Mouse (Mus musculus): ENCODE results near the gene Igf2bp3. TPM values are rescaled to one million over a fixed set of nuclear protein-coding genes. Genes with fewer than 3 reads are reported as not detected.

The Igf2bp3 gene
- polyA plus RNA-seq, 1 experiment from 2014 or later = 39.2 TPM

- H3K4me3 ChIP-seq (replicated peaks; ENCODE audit: low read depth, low read length) = no peak overlapping the region
- WGBS = 82% methylated on average over 10 of the region's 10 CpGs
- H3K4me1 ChIP-seq (ENCODE audit: control insufficient read depth, insufficient read depth, low read length) = no peaks in the 10 kb centered on the region
- ATAC-seq (ENCODE audit: low FRiP score, low TSS enrichment) = no peak
- H3K36me3 ChIP-seq (ENCODE audit: control insufficient read depth, insufficient read depth, low read length) = no peaks in the 10 kb centered on the region
- no peak overlapping the region for H3K9ac ChIP-seq (replicated peaks; ENCODE audit: low read length)
- H3K27me3 ChIP-seq (ENCODE audit: control insufficient read depth, insufficient read depth, low read length) = no peaks in the 10 kb centered on the region
- H3K27ac ChIP-seq (replicated peaks; ENCODE audit: low read depth, low read length) = no peak overlapping the region
- H3K4me2 ChIP-seq (ENCODE audit: low read length) = no peak overlapping the region
- no peak for DNase-seq
- no peaks in the 10 kb centered on the region for H3K9me3 ChIP-seq (ENCODE audit: control insufficient read depth, low read length)
Observed at GRCm38 (mm10) chr6:49047848-49048247, 166.9 kb downstream of the Igf2bp3 start.

- no peak overlapping the region for H3K27ac ChIP-seq (replicated peaks; ENCODE audit: low read depth, low read length)
- WGBS = 82% methylated on average over 8 of the region's 8 CpGs
- H3K4me3 ChIP-seq (replicated peaks; ENCODE audit: low read depth, low read length) = no peak overlapping the region
- no peak overlapping the region for H3K9ac ChIP-seq (replicated peaks; ENCODE audit: low read length)
- no peak for ATAC-seq (ENCODE audit: low FRiP score, low TSS enrichment)
- H3K9me3 ChIP-seq (ENCODE audit: control insufficient read depth, low read length) = no peaks in the 10 kb centered on the region
- no peaks in the 10 kb centered on the region for H3K36me3 ChIP-seq (ENCODE audit: control insufficient read depth, insufficient read depth, low read length)
- no peaks in the 10 kb centered on the region for H3K27me3 ChIP-seq (ENCODE audit: control insufficient read depth, insufficient read depth, low read length)
- no peak for DNase-seq
- H3K4me1 ChIP-seq (ENCODE audit: control insufficient read depth, insufficient read depth, low read length) = no peaks in the 10 kb centered on the region
- no peak overlapping the region for H3K4me2 ChIP-seq (ENCODE audit: low read length)
Observed at GRCm38 (mm10) chr6:49046976-49047375, 167.8 kb downstream of the Igf2bp3 start.

GRCm38 (mm10) chr6:49046502-49046901, 168.3 kb downstream of the Igf2bp3 start:
- Histone ChIP-seq H3K9ac (replicated peaks; ENCODE audit: low read length) (no peak overlapping the region), H3K4me2 (ENCODE audit: low read length) (no peak overlapping the region), H3K36me3 (ENCODE audit: control insufficient read depth, insufficient read depth, low read length) (no peaks in the 10 kb centered on the region), H3K27ac (replicated peaks; ENCODE audit: low read depth, low read length) (no peak overlapping the region), H3K27me3 (ENCODE audit: control insufficient read depth, insufficient read depth, low read length) (no peaks in the 10 kb centered on the region), H3K4me1 (ENCODE audit: control insufficient read depth, insufficient read depth, low read length) (no peaks in the 10 kb centered on the region), H3K4me3 (replicated peaks; ENCODE audit: low read depth, low read length) (no peak overlapping the region), H3K9me3 (ENCODE audit: control insufficient read depth, low read length) (no peaks in the 10 kb centered on the region)
- DNase-seq (no peak), ATAC-seq (ENCODE audit: low FRiP score, low TSS enrichment) (no peak)
- 65% methylated on average over 6 of the region's 6 CpGs for WGBS

GRCm38 (mm10) chr6:49039470-49040180, 175.1 kb downstream of the Igf2bp3 start:
- 9% methylated on average over 18 of the region's 18 CpGs for whole genome bisulfite sequencing
- DNase-seq = peak; percentile 85
- peaks cover 6% of the 10 kb centered on the region; the same call in 1 of the 2 replicates for H3K27me3 ChIP-seq (ENCODE audit: control insufficient read depth, insufficient read depth, low read length)
- H3K9ac ChIP-seq (replicated peaks; ENCODE audit: low read length) = no peak overlapping the region
- no peaks in the 10 kb centered on the region for H3K36me3 ChIP-seq (ENCODE audit: control insufficient read depth, insufficient read depth, low read length)
- H3K4me1 ChIP-seq (ENCODE audit: control insufficient read depth, insufficient read depth, low read length) = no peaks in the 10 kb centered on the region
- peak overlapping the region; percentile 48 for H3K4me2 ChIP-seq (ENCODE audit: low read length)
- H3K4me3 ChIP-seq (replicated peaks; ENCODE audit: low read depth, low read length) = peak overlapping the region; percentile 21
- H3K9me3 ChIP-seq (ENCODE audit: control insufficient read depth, low read length) = no peaks in the 10 kb centered on the region
- no peak for ATAC-seq (ENCODE audit: low FRiP score, low TSS enrichment)
- no peak overlapping the region for H3K27ac ChIP-seq (replicated peaks; ENCODE audit: low read depth, low read length)

GRCm38 (mm10) chr6:49037268-49037662, 177.5 kb downstream of the Igf2bp3 start:
- H3K36me3 ChIP-seq (ENCODE audit: control insufficient read depth, insufficient read depth, low read length) = no peaks in the 10 kb centered on the region
- H3K4me2 ChIP-seq (ENCODE audit: low read length) = no peak overlapping the region
- peaks cover 6% of the 10 kb centered on the region; the same call in 1 of the 2 replicates for H3K27me3 ChIP-seq (ENCODE audit: control insufficient read depth, insufficient read depth, low read length)
- H3K9me3 ChIP-seq (ENCODE audit: control insufficient read depth, low read length) = no peaks in the 10 kb centered on the region
- H3K9ac ChIP-seq (replicated peaks; ENCODE audit: low read length) = no peak overlapping the region
- H3K4me1 ChIP-seq (ENCODE audit: control insufficient read depth, insufficient read depth, low read length) = no peaks in the 10 kb centered on the region
- H3K27ac ChIP-seq (replicated peaks; ENCODE audit: low read depth, low read length) = no peak overlapping the region
- DNase-seq (no peak), ATAC-seq (ENCODE audit: low FRiP score, low TSS enrichment) (no peak)
- H3K4me3 ChIP-seq (replicated peaks; ENCODE audit: low read depth, low read length) = no peak overlapping the region
- 65% methylated on average over 12 of the region's 12 CpGs for WGBS

- Histone ChIP-seq H3K9ac (replicated peaks; ENCODE audit: low read length) (no peak within 1 kb of the TSS), H3K36me3 (ENCODE audit: control insufficient read depth, insufficient read depth, low read length) (no peaks in the 10 kb centered on the region), H3K4me1 (ENCODE audit: control insufficient read depth, insufficient read depth, low read length) (no peaks in the 10 kb centered on the region), H3K9me3 (ENCODE audit: control insufficient read depth, low read length) (no peaks in the 10 kb centered on the region), H3K4me3 (replicated peaks; ENCODE audit: low read depth, low read length) (no peak within 1 kb of the TSS), H3K4me2 (ENCODE audit: low read length) (peak within 1 kb of the TSS; percentile 8; the same call in 1 of the 2 replicates), H3K27ac (replicated peaks; ENCODE audit: low read depth, low read length) (no peak within 1 kb of the TSS), H3K27me3 (ENCODE audit: control insufficient read depth, insufficient read depth, low read length) (peaks cover 6% of the 10 kb centered on the region; the same call in 1 of the 2 replicates)
- WGBS = 48% methylated on average over 28 of the region's 28 CpGs
- ATAC-seq (ENCODE audit: low FRiP score, low TSS enrichment) = no peak
- DNase-seq = no peak
Observed at GRCm38 (mm10) chr6:49036275-49037267, 178.2 kb downstream of the Igf2bp3 start, which contains the start of gene Gpnmb. TSS of gene Gpnmb (plus strand) at chr6:49036546.

Other genes starting within 250 kb of the Igf2bp3 start
- gene Doxl2, start 240.0 kb downstream of the Igf2bp3 start, polyA plus RNA-seq (2014; fragmentation: Nextera tagmentation; extraction: Ambion mirVana) = not detected in 2 replicates
- gene Svs1, start 228.1 kb downstream of the Igf2bp3 start, polyA plus RNA-seq (2014; fragmentation: Nextera tagmentation; extraction: Ambion mirVana) = not detected in 2 replicates
- 0.09 and 1.2 TPM in 2 replicates for gene Gpnmb, start 178.4 kb downstream of the Igf2bp3 start, polyA plus RNA-seq (2014; fragmentation: Nextera tagmentation; extraction: Ambion mirVana)
- 62.7 and 78.8 TPM in 2 replicates for gene Malsu1, start 141.2 kb downstream of the Igf2bp3 start, polyA plus RNA-seq (2014; fragmentation: Nextera tagmentation; extraction: Ambion mirVana)
- 58.0 and 105 TPM in 2 replicates for gene Tra2a, start 49.1 kb upstream of the Igf2bp3 start, polyA plus RNA-seq (2014; fragmentation: Nextera tagmentation; extraction: Ambion mirVana)
- gene Ccdc126, start 104.3 kb upstream of the Igf2bp3 start, polyA plus RNA-seq (2014; fragmentation: Nextera tagmentation; extraction: Ambion mirVana) = 10.1 and 11.0 TPM in 2 replicates
- gene Fam221a, start 152.8 kb upstream of the Igf2bp3 start, polyA plus RNA-seq (2014; fragmentation: Nextera tagmentation; extraction: Ambion mirVana) = 2.6 and 3.4 TPM in 2 replicates
- not detected in 2 replicates for gene Stk31, start 180.6 kb upstream of the Igf2bp3 start, polyA plus RNA-seq (2014; fragmentation: Nextera tagmentation; extraction: Ambion mirVana)